Mouse (Mus musculus) kidney, postnatal 10 days (tissue): ENCODE measurements around the gene Ppie.
"Not testable (repeated sequence)": the region's sequence is repeated elsewhere in the genome, so short reads cannot be mapped to it uniquely, and the experiment has no call there.

ENCODE experiments used
- DNase-seq: peaks from one replicate; pipeline ENCODE4 v3.0.0; 2021; ENCODE audit warnings: mixed read lengths

Gene Ppie

GRCm38 (mm10) chr4:123139513-123140154 lies at the start of gene Ppie:
Gene Ppie, minus strand, starts transcription at chr4:123139951.
- peak; percentile 92 for DNase-seq

DNA sequence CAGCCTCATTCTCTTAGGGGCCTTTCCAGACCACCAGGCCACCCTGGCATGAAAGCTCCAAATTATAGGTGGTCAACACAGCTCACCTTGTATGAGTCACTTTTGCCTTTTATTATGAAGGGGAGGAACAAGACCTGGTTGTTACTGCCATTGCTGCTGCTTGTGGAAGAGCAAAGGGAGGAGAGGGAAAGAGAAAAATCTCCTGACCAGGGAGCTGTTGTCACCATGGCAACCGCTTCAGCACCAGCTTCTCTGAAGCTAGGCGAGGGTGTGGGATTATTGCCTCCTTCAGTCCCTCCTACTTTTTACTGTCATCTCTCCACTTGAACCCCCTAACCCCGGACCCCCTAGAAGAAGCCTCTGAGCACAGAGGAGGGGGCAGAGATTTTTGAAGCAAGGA lies 45.1 kb upstream of the Ppie start:
- DNase-seq: no peak

- DNase-seq: peak; percentile 79
These were observed 43.7 kb upstream of the Ppie start for GRCm38 (mm10) chr4:123183239-123184056.

DNA sequence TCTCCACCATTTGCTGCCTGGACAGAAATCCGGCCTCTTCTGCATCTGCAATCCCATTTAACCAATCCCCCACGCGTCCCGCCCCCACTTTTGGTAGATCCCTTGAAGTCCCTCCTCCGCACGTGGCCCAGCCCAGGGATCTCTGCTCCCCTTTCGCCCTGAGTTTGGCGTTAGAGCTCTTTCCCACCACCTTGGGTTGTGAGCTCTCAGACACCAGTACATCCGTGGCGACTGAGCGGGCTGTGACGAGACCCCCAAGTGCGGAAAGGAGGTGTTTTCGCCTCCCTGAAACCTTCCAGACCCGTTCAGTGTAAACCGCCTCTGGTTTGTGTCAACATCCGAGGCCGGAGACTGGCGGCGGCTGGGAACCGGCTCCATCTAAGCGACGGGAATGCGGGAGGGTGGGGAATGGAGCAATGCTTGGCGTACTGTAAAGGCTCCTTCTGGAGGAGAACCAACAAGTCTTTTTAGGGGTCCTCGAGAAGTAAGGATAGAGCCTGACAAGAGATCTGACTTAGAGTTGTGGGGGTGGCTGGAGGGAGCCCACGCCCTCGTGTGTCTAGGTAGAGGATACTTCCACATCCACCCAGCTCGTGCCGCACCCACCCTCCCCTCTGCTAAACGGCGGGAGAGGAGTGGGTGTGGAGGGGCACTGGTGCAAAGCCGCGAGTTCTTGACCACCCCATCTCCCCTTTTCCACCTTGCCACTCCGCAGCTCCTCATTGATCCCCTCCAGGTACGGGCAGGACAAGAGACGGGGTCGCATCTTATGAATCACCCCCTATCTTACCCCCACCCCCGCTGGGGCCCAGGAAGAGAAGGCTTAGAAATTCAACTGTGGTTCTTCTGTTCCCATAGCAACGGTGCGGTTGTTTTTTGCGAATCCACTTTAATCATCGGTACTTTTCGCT lies 42.8 kb upstream of the Ppie start, which contains the start of gene Hpcal4:
Gene Hpcal4 (plus strand): TSS at position 900 of the 911 bp plus-strand sequence.
- peak; percentile 53 for DNase-seq

- peak; percentile 14 for DNase-seq
These were observed 32.1 kb upstream of the Ppie start for GRCm38 (mm10) chr4:123171811-123172210.

GRCm38 (mm10) chr4:123164157-123164556 lies 24.4 kb upstream of the Ppie start:
- no peak for DNase-seq

DNA sequence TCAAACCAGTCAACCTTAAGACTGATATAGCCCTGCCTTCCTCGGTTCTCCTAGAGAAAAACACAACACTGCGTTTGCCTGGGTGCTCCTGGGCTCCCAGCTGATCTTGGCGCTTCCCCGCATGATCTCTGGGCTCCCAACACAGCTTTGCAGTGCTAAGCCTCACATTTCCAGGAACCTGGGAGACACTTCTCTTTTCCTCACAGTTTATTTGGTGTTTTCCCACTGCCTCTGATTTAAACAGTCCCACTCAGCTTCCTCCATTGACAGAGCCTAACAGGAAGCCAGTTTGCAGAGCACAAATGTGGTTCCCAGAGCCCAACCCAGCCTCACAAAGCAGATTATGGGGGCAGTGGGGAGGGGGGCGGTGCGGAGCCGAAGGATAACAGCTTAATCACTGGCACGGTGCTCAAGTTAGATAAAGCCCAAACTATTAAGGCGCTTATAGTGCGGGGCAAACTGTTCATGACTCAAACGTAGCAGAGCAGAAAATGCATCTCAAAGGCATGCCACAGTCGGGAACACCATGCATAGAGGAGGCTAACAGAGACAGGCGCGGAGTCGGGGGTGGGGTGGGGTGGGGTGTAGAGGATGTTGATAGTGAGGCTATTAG lies 22.7 kb upstream of the Ppie start:
- DNase-seq: no peak

DNA sequence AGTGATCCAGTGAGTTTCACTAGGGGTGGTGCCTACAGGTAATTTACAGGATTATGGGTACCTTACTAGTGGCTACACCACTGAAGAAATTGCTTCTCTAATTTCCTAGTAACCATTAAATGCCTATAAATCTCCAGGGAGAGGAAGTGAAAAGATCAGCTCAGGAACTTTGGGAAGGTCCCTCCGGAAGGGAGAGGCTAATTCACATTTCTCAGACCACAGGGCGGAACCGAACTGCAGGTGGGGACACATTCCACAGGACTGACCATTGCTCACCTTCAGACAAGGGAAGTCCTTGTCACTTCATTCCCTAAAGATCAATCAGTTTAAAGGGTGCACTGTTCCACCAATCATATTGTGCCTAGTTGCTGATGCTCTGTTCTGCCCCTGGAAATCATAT lies 21.5 kb upstream of the Ppie start:
- DNase-seq: not testable (repeated sequence)

- no peak for DNase-seq
These were observed 20.8 kb upstream of the Ppie start for GRCm38 (mm10) chr4:123160571-123160970.

DNA sequence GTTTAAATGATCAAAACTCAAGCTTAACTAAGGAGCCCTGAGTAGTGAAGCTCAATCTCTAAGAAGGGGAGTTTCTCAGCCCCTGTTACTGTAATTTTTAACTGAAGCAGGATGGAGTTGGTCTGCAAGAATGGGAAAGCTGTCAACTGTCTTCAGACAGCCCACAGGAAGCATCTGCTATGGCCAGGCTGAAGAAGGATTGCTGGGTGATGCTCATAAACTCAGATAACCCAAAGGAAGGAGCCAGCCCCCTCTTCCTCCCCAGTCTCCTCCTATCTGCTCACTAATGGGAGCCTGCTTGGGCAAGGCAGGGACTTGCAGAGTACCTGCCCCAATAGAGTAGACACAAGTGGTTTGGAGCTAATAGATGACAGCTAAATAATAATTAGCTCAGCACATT lies 16.1 kb upstream of the Ppie start:
- DNase-seq: no peak

DNA sequence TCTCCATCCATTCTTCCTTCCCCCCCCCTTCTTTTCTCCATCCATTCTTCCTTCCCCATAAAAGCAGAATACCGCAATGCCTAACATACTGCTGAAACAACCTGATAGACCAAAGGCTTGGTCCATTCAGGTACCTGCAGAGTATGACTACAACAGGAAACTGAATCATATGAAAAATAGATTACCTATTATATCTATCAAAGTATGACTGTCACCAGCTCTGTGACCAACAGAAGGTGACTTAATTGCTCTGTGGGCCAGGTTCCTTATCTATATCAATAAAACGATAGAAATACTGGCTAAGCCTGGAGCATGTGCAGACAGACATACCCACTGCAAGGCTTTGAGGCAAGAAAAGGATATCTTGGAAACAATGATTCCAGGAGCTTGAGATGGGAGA lies 15.7 kb upstream of the Ppie start:
- no peak for DNase-seq

DNA sequence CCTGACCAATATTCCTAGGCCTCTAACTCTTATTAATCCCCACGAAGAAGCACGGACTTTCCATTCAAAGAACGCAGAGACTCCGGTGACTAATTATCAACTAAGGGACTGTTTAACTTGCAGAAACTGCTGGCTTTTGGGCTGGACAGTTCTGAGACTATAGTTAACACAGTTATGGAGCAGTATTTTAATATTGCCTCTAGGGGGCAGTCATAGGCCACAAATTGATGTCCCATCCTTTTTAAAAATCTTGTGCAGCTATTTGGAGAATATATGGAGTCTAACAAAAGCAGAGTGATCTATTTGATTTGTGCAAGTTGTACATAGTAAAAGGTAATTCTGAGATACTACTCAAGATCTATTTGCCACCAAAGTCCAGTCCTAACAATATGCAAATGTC lies 15.3 kb upstream of the Ppie start:
- peak; percentile 29 for DNase-seq

DNA sequence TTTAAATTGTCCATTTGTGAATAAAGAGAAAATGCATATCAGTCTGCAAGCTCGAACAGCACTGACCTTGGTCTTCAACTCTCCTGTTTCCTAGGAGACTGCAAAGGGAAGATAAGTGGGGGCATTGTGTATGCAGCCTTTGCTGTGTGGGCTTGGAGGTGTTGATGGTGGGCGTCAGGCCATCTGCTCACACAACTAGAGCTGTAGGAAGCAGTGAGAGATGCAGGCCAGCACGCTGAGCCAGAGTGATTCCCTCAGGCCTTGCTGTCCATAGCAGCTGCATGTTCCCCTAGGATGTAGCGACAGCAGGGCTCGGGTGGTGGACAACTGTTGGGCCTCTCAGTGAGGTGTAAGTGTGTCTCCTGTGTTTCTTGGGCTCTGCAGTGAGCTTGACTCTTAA lies 13.2 kb upstream of the Ppie start:
- DNase-seq: no peak

GRCm38 (mm10) chr4:123152003-123152402 lies 12.3 kb upstream of the Ppie start:
- DNase-seq: no peak

DNA sequence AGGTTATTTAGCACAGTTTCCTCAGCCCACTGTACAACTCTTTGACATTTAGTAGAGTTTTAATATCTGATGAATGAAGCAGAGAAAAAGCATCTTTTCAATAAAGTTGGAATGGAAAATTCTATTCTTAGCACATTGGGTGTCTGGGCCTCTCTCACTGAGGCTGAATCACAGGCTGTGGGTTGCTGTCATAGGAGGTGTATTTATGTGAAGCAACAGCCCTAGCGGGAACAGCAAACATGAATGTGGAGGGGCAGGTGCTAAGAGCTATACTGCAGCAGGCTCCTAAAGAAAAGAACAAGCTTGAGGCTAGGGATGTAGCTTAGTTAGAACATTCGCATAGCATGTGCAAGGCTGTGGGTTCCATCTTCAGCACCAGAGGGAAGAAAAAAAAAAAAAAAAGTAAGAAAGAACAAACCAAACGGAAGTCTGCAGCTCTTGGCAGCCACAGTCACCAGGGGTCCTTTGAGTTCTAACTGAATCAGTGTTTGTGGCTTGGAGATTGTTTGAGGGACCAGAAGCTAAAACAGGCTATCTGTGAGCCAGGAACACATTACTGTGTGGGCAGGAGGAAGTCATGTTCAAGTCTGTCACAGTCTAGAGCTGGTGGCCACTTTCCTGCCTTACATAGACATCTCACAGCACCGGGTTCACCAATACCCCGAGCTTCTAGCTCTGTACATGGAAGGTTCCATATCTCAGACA lies 7.8 kb upstream of the Ppie start:
- DNase-seq: no peak

DNA sequence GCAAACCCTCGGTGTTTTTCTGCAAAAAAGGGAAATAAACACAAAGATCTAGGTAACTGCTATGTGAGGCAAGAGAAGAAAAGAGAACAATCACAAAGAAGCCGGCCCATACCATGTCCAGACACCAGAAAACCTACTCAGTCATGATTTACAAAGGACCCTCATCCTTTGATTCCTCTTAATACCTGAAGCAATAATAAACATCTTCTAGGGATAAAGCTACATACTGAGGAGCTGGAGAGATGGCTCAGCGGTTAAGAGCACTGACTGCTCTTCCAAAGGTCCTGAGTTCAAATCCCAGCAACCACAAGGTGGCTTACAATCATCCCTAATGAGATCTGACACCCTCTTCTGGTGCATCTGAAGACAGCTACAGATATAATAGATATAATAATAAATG lies 2.2 kb downstream of the Ppie start:
- no peak for DNase-seq

GRCm38 (mm10) chr4:123127051-123127450 lies 12.7 kb downstream of the Ppie start:
- no peak for DNase-seq

DNA sequence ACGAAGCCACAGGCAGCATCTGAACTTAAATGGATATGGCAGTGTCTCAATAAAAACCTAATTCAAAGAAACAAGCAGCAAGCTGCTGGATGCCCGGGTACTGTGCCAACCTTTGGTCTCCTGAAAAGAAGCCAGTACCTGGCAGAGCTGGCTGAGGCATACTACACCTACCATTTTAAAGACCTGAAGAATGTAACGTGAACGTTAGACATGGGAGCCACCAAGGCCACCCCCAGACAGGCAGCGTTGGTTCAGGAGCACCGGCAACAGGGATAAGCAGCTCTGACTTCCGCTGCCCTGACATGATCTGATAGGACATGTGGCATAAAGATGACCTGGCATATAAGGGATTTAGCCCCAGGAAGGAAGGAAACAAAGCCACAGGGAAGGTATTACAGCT lies 13.1 kb downstream of the Ppie start:
- no peak for DNase-seq

DNA sequence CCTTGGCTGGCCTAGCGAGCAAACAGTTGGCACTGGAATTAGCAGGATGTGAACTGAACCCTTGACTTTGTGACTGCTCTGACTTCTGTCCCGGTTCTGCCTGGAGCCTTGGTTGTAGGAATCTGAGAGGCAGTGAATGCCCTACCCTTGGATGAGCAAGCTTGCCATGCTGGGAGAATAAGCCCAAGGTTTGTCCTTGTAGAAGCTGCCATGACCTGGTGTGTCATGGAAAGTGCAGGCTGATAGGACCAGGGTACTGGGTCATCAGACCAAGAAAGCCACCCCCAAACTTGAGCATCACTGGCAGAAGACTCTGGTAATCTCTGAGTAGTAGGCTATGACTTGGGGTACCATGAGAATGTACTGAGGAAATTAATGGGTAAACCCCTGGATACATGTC lies 18.5 kb downstream of the Ppie start:
- no peak for DNase-seq

DNA sequence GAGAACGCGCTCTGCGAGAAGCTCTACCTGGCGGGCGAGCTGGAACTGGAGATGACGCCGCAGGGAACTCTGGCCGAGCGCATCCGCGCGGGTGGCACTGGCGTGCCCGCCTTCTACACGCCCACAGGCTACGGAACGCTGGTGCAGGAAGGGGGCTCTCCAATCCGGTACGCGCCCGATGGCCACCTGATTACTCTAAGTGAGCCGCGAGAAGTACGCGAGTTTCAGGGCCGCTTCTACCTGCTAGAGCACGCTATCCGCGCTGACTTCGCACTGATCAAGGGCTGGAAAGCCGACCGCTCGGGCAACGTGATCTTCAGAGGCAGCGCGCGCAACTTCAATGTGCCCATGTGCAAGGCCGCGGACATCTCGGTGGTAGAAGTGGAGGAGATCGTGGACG lies 23.1 kb downstream of the Ppie start:
- not testable (repeated sequence) for DNase-seq

- no peak for DNase-seq
These were observed 23.7 kb downstream of the Ppie start, which contains the start of gene Oxct2b for GRCm38 (mm10) chr4:123116011-123116410. Gene Oxct2b, plus strand, starts transcription at chr4:123116266.

DNA sequence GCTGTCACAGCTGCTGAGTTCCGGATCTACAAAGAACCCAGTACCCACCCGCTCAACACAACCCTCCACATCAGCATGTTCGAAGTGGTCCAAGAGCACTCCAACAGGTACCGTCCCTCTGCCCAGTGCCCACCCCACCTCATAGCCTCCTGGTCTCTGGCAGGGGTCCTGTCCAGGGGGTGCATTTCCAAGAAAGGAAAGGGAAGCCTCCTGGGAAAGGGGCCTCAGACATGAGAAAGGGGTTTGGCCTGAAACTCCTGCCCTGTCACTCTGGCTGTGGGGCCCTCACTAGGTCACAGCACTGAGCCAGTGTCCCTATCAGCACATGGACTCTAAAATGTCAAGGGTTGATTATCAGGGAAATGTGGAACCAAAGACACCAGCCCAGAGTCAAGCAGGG lies 25.1 kb downstream of the Ppie start:
- DNase-seq: not testable (repeated sequence)
